Mouse (Mus musculus) adrenal gland, adult 10 weeks (tissue): ENCODE data around the gene Gast. TPM values are rescaled to one million over a fixed set of nuclear protein-coding genes. Genes with fewer than 3 reads are reported as not detected.

Experiments
- polyA plus RNA-seq: library from polyadenylated mRNA; stranded (reverse); fragments of 350-450 nt; fragmentation: Illumina TruSeq; extraction: RNeasy Lipid Tissue Mini Kit (QIAGEN cat#74804); gene quantifications from one replicate; pipeline ENCODE4 v1.2.3, GENCODE M21; 2014; ENCODE audit warnings: low read depth, low replicate concordance

Gast gene
- polyA plus RNA-seq, result not detected

GRCm38 (mm10) chr11:100333944-100334457, at the start of gene Gast:
Gene Gast (plus strand): TSS chr11:100334407.

GRCm38 (mm10) chr11:100319492-100320171, 14.6 kb upstream of the Gast start, which contains the start of gene Eif1:
Gene Eif1 (plus strand): TSS chr11:100319885.

GRCm38 (mm10) chr11:100355972-100356818, 22.0 kb downstream of the Gast start, which contains the start of gene Hap1:
Gene Hap1 (minus strand): TSS chr11:100356128.

Other genes starting within 250 kb of the Gast start
- not detected for gene Krt32, start 246.2 kb upstream of the Gast start, polyA plus RNA-seq
- gene Krt35, start 238.2 kb upstream of the Gast start, polyA plus RNA-seq, result not detected
- not detected for gene Krt36, start 228.8 kb upstream of the Gast start, polyA plus RNA-seq
- not detected for gene Krt13, start 212.8 kb upstream of the Gast start, polyA plus RNA-seq
- not detected for gene Krt15, start 198.5 kb upstream of the Gast start, polyA plus RNA-seq
- gene Krt19, start 185.7 kb upstream of the Gast start, polyA plus RNA-seq, result not detected
- gene Krt9, start 141.2 kb upstream of the Gast start, polyA plus RNA-seq, result not detected
- not detected for gene Krt14, start 126.9 kb upstream of the Gast start, polyA plus RNA-seq
- gene Krt16, start 85.5 kb upstream of the Gast start, polyA plus RNA-seq, result not detected
- not detected for gene Krt17, start 73.4 kb upstream of the Gast start, polyA plus RNA-seq
- gene Krt42, start 64.5 kb upstream of the Gast start, polyA plus RNA-seq, result not detected
- 1,846 TPM for gene Eif1, start 14.5 kb upstream of the Gast start, polyA plus RNA-seq
- 5.1 TPM for gene Hap1, start 21.7 kb downstream of the Gast start, polyA plus RNA-seq
- 2.2 TPM for gene Jup, start 63.4 kb downstream of the Gast start, polyA plus RNA-seq
- gene P3h4, start 80.4 kb downstream of the Gast start, polyA plus RNA-seq, result 10.6 TPM
- gene Fkbp10, start 81.3 kb downstream of the Gast start, polyA plus RNA-seq, result 1.4 TPM
- 30.2 TPM for gene Nt5c3b, start 107.4 kb downstream of the Gast start, polyA plus RNA-seq
- gene Klhl10, start 107.5 kb downstream of the Gast start, polyA plus RNA-seq, result not detected
- 33.4 TPM for gene Klhl11, start 138.3 kb downstream of the Gast start, polyA plus RNA-seq
- gene Acly, start 193.6 kb downstream of the Gast start, polyA plus RNA-seq, result 787 TPM
- gene Ttc25, start 211.2 kb downstream of the Gast start, polyA plus RNA-seq, result 0.64 TPM
- gene Cnp, start 240.5 kb downstream of the Gast start, polyA plus RNA-seq, result 9.6 TPM